Mouse (Mus musculus): ENCODE data around the gene Mlana. TPM values are rescaled to one million over a fixed set of nuclear protein-coding genes. Genes with fewer than 3 reads are reported as not detected.

Mlana gene
- polyA plus RNA-seq, 1 experiment from 2014 or later = not detected

DNA sequence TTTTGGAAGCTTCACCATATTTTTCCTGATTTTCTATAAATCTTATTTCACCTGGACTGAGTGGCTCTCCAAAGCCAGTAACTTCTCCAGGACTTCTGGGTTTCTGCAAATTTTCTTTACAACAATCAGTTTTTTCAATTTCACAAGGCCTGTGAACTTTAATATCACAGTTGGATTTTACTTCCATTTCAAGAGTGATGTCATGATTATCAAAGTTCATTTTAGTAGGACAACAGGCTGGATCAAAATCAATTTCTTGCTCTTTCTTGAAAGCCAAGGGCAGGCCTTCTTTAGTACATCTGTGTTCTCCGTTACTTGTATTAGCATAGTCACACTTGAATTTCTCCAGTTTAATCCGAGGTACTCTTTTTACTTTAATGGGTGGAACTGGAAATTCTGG is 56.3 kb downstream of the Mlana start:
- 93% methylated on average over 2 of the region's 2 CpGs for WGBS
- no peak for ATAC-seq (replicated peaks; ENCODE audit: low FRiP score, low read depth)
- DNase-seq (ENCODE audit: low spot score) = no peak
- H3K36me3 ChIP-seq (ENCODE audit: insufficient read depth, low read length) = peaks cover 7% of the 10 kb centered on the region; the same call in 1 of the 2 replicates
- H3K27me3 ChIP-seq (ENCODE audit: insufficient read depth, low read length) = no peaks in the 10 kb centered on the region
- H3K9me3 ChIP-seq (replicated peaks; ENCODE audit: low read length) = 0 out of 2 replicates have a peak, but pooled peaks cover under 1% of the 10 kb centered on the region
- no peak overlapping the region for H3K27ac ChIP-seq
- H3K9ac ChIP-seq (ENCODE audit: low read depth, low read length) = no peak overlapping the region
- TF ChIP-seq CTCF (IDR thresholded peaks at IDR 0.05; ENCODE audit: low read depth) = no peak
- H3K4me3 ChIP-seq (replicated peaks; ENCODE audit: low read depth, low read length) = no peak overlapping the region
- H3K4me1 ChIP-seq (replicated peaks; ENCODE audit: insufficient read depth, low read length) = no peaks in the 10 kb centered on the region
- H3K4me2 ChIP-seq (ENCODE audit: low read length) = no peak overlapping the region

Other genes with a start within 250 kb of the Mlana start
- gene Ric1, start 175.5 kb upstream of the Mlana start, polyA plus RNA-seq (2015; fragmentation: Nextera tagmentation; extraction: Ambion mirVana) = 13.5 and 13.6 TPM in 2 replicates
- 22.9 and 25.6 TPM in 2 replicates for gene Ermp1, start 49.4 kb upstream of the Mlana start, polyA plus RNA-seq (2015; fragmentation: Nextera tagmentation; extraction: Ambion mirVana)
- 5.0 and 5.9 TPM in 2 replicates for gene 9930021J03Rik, start 108.2 kb downstream of the Mlana start, polyA plus RNA-seq (2015; fragmentation: Nextera tagmentation; extraction: Ambion mirVana)
- gene Ranbp6, start 115.2 kb downstream of the Mlana start, polyA plus RNA-seq (2015; fragmentation: Nextera tagmentation; extraction: Ambion mirVana) = 12.8 and 14.2 TPM in 2 replicates
- 61.8 and 63.7 TPM in 2 replicates for gene Il33, start 227.3 kb downstream of the Mlana start, polyA plus RNA-seq (2015; fragmentation: Nextera tagmentation; extraction: Ambion mirVana)